Mouse (Mus musculus) spleen, postnatal 36 days (tissue): ENCODE data around the gene Gm27029.
"Not testable (repeated sequence)": the region's sequence is repeated elsewhere in the genome, so short reads cannot be mapped to it uniquely, and the experiment has no call there.

Experiments
- DNase-seq, 2 experiments: peaks; one replicate each; pipeline ENCODE4 v3.0.0; 2022; ENCODE audit warnings: low spot score in 2 of 2, mixed read lengths in 1 of 2

The Gm27029 gene

GRCm38 (mm10) chr11:101420148-101420547 lies 4.4 kb downstream of the Gm27029 start:
- DNase-seq, result no peak

GRCm38 (mm10) chr11:101419610-101420009 lies 5.0 kb downstream of the Gm27029 start:
- no peak for DNase-seq

- no peak for DNase-seq
Observed at GRCm38 (mm10) chr11:101418991-101419390, 5.6 kb downstream of the Gm27029 start.

- DNase-seq, result peak; percentile 81
Observed at GRCm38 (mm10) chr11:101417101-101417855, 7.3 kb downstream of the Gm27029 start, which contains the start of gene Aarsd1. Gene Aarsd1, minus strand, starts transcription at chr11:101417615.

GRCm38 (mm10) chr11:101416433-101417100 lies 8.0 kb downstream of the Gm27029 start:
- no peak for DNase-seq

- no peak for DNase-seq
Observed at GRCm38 (mm10) chr11:101415306-101415705, 9.3 kb downstream of the Gm27029 start.

- peak; percentile 17 to 28 for DNase-seq
Observed at GRCm38 (mm10) chr11:101395110-101395509, 29.5 kb downstream of the Gm27029 start.

GRCm38 (mm10) chr11:101381817-101382216 lies 42.8 kb downstream of the Gm27029 start:
- no peak for DNase-seq

GRCm38 (mm10) chr11:101378926-101379325 lies 45.7 kb downstream of the Gm27029 start:
- DNase-seq, result no peak

- DNase-seq, result not testable (repeated sequence)
Observed at GRCm38 (mm10) chr11:101378196-101378595, 46.4 kb downstream of the Gm27029 start.

- DNase-seq, result no peak
Observed at GRCm38 (mm10) chr11:101374421-101374938, 50.1 kb downstream of the Gm27029 start.

- no peak for DNase-seq
Observed at GRCm38 (mm10) chr11:101370141-101370540, 54.5 kb downstream of the Gm27029 start.

- DNase-seq, result no peak
Observed at GRCm38 (mm10) chr11:101367326-101367935, 57.2 kb downstream of the Gm27029 start, which contains the start of gene G6pc. Gene G6pc, plus strand, starts transcription at chr11:101367561.

GRCm38 (mm10) chr11:101364531-101364931 lies 60.1 kb downstream of the Gm27029 start:
- DNase-seq, result no peak

GRCm38 (mm10) chr11:101360651-101361113 lies 63.9 kb downstream of the Gm27029 start:
- no peak for DNase-seq

- no peak for DNase-seq
Observed at GRCm38 (mm10) chr11:101359776-101360175, 64.8 kb downstream of the Gm27029 start.

GRCm38 (mm10) chr11:101357505-101358182 lies 67.0 kb downstream of the Gm27029 start:
- no peak for DNase-seq
